Mouse (Mus musculus): ENCODE data around the gene Mob3c.

- no peak for TF ChIP-seq TAL1 (IDR thresholded peaks at IDR 0.05; ENCODE audit: low read length)
- TF ChIP-seq GATA1 (IDR thresholded peaks at IDR 0.05; ENCODE audit: low read length): no peak
These were observed 18.8 kb downstream of the Mob3c start for GRCm38 (mm10) chr4:115846656-115847055.
